Mouse (Mus musculus) intestine, embryonic 16.5 days (tissue): ENCODE measurements at regions not wholly inside any gene's neighbourhood (a gene's known extent, or its start where the extent isn't known, plus 50 kb on each side); places are given as distances from the start of the nearest gene placed in this dataset.

Experiments used
- ATAC-seq: fragments of 200-750 bp; cut with Nextera tagmentation; 2 replicates; pipeline ENCODE4 v1.8.0; 2017; ENCODE audit warnings: moderate TSS enrichment, moderate library complexity
- H3K27ac ChIP-seq: fragments of 300-500 bp; sonication (generic); 2 replicates; pipeline ENCODE4 v1.5.1; 2014; ENCODE audit warnings: mild to moderate bottlenecking, low read length
- H3K27me3 ChIP-seq: fragments of 300-500 bp; sonication (generic); replicated peaks from 2 replicates; pipeline ENCODE4 v1.6.1; 2014; ENCODE audit warnings: low read length, control low read depth, mixed read lengths; ENCODE audit not compliant: control insufficient read depth, insufficient read depth
- H3K36me3 ChIP-seq: fragments of 300-500 bp; sonication (generic); 2 replicates; pipeline ENCODE4 v1.6.1; 2014; ENCODE audit warnings: low read length, control low read depth; ENCODE audit not compliant: control insufficient read depth, insufficient read depth
- H3K4me1 ChIP-seq: fragments of 300-500 bp; sonication (generic); 2 replicates; pipeline ENCODE4 v1.6.1; 2014; ENCODE audit warnings: low read length, control low read depth, mixed read lengths; ENCODE audit not compliant: control insufficient read depth, insufficient read depth
- H3K4me2 ChIP-seq: fragments of 300-500 bp; sonication (generic); 2 replicates; pipeline ENCODE4 v1.6.1; 2014; ENCODE audit warnings: low read depth, low read length, control low read depth
- H3K4me3 ChIP-seq: fragments of 300-500 bp; sonication (generic); 2 replicates; pipeline ENCODE4 v1.5.1; 2014; ENCODE audit warnings: mild to moderate bottlenecking, low read length
- H3K9ac ChIP-seq: fragments of 300-500 bp; sonication (generic); 2 replicates; pipeline ENCODE4 v1.6.1; 2014; ENCODE audit warnings: low read depth, low read length
- H3K9me3 ChIP-seq: fragments of 300-500 bp; sonication (generic); 2 replicates; pipeline ENCODE4 v1.6.1; 2016; ENCODE audit warnings: low read length, control low read depth; ENCODE audit not compliant: control insufficient read depth
- WGBS: fragments of 180-500 bp; shearing (Covaris S2); extraction: QIAGEN DNeasy Blood & Tissue Kit; methylation state at CpG from one replicate; pipeline ENCODE4 v1.1.7; 2014; 5-methylcytosine and 5-hydroxymethylcytosine counted together

DNA sequence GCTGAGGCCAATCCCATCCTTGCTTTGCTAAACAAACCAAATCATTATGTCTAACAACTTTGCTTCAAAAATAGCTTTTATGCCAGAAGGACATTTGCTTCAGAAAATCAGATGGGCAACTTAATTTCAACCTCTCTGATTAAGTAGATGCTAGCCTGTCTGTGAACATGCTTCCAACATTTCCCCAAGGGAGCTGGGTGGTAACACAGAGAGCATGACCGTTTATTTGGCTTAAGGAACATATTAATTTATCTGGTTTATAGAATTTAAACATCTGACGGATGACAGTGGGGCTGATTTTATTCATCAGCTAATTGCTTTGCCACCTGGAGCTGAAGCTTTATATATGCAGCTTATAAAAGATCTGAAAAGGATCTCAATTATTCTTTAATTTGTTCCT lies 245.1 kb upstream of the Spred2 start:
- no peak overlapping the region for H3K4me3 ChIP-seq
- no peaks in the 10 kb centered on the region for H3K4me1 ChIP-seq
- no peak overlapping the region for H3K4me2 ChIP-seq
- ATAC-seq = no peak
- 41% methylated on average over 2 of the region's 2 CpGs for WGBS
- H3K36me3 ChIP-seq = no peaks in the 10 kb centered on the region
- no peak overlapping the region for H3K9ac ChIP-seq
- no peak overlapping the region for H3K27ac ChIP-seq
- no peaks in the 10 kb centered on the region for H3K9me3 ChIP-seq
- H3K27me3 ChIP-seq = no peaks in the 10 kb centered on the region

DNA sequence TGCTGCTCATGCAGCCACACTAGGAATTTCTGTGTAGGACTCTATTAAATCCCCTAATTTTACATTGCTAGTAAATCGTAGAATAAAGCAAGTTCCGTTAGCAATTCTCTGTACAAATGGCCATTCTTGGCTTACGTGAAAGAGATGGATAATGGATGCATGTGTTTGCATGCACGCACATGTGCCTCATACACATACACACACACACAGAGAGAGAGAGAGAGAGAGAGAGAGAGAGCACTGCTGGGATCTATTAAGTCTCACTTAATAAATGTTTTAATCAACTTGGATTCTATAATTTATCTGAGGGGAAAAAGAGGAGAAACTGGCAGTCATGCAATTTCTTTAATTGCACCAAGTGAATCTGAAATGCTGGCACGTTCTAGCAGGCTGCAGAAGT lies 244.5 kb upstream of the Spred2 start:
- 71% methylated on average over 5 of the region's 5 CpGs for WGBS
- no peak for ATAC-seq
- Histone ChIP-seq H3K4me3 (no peak overlapping the region), H3K9ac (no peak overlapping the region), H3K4me2 (no peak overlapping the region), H3K27ac (no peak overlapping the region), H3K9me3 (no peaks in the 10 kb centered on the region), H3K36me3 (no peaks in the 10 kb centered on the region), H3K4me1 (no peaks in the 10 kb centered on the region), H3K27me3 (no peaks in the 10 kb centered on the region)

DNA sequence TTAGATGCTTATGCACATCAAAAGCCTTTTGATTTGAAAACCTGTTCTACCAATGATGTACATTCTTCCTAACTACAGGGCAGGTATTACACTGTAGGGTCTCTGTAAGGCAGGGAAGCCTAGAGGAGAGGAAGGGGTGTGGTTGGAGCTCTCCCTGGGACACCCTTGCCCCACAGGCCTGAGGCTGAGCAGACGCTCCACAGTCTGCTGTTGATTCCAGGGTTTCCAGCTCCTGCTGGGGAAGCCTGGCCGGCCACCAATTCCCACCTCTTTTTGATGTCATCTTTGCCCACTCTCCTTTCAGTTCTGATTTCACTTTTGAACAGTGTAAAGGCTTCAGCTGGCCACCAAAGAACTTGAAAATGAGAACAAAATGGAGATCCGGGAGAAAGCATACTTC lies 223.0 kb upstream of the Spred2 start:
- H3K36me3 ChIP-seq = no peaks in the 10 kb centered on the region
- no peaks in the 10 kb centered on the region for H3K4me1 ChIP-seq
- no peaks in the 10 kb centered on the region for H3K27me3 ChIP-seq
- H3K4me2 ChIP-seq = no peak overlapping the region
- WGBS = 60% methylated on average over 3 of the region's 3 CpGs
- H3K9me3 ChIP-seq = no peaks in the 10 kb centered on the region
- no peak for ATAC-seq
- no peak overlapping the region for H3K27ac ChIP-seq
- no peak overlapping the region for H3K9ac ChIP-seq
- no peak overlapping the region for H3K4me3 ChIP-seq

DNA sequence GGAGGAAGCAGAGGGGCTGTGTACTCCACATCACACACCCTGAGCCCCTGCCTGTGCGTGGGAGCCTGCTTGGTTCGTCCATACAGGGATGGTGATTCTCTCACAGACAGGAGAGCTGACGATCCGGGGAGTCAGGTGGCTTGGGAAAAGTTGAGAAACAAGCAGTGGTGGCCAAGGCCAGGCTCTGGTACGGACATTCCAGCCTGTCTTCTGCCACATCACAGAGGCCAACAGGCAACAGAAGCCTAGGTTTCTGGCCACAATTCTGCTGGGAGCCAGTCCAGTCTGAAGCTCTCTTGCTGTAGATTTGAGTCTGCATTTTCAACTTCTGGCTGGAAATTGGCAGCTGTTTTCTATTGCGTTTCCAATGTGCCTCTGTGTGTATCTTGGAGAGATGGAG lies 215.4 kb upstream of the Spred2 start:
- WGBS = 74% methylated on average over 6 of the region's 6 CpGs
- Histone ChIP-seq H3K36me3 (no peaks in the 10 kb centered on the region), H3K9ac (no peak overlapping the region), H3K4me1 (no peaks in the 10 kb centered on the region), H3K4me2 (no peak overlapping the region), H3K4me3 (no peak overlapping the region), H3K27me3 (no peaks in the 10 kb centered on the region), H3K27ac (no peak overlapping the region), H3K9me3 (no peaks in the 10 kb centered on the region)
- no peak for ATAC-seq

DNA sequence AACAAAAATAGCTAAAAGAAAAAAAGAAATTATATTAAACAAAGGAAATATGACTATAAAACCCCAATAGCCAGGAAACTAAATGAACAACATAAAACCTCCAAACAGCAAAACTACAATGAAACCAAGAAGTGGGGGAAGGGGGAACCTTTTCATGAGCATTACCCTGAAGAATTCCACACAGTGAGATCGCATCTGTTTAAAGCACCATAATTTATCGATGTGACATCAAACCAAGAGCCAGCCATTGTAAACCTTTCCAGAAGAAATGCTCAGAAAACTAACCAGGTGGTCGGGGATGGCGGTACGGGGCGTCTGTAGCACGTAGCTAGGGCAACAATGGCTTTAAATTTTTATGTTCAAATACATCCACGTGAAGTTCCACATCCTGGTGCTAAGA lies 214.8 kb upstream of the Spred2 start:
- H3K4me2 ChIP-seq = no peak overlapping the region
- H3K9ac ChIP-seq = no peak overlapping the region
- no peaks in the 10 kb centered on the region for H3K4me1 ChIP-seq
- H3K9me3 ChIP-seq = no peaks in the 10 kb centered on the region
- no peak overlapping the region for H3K27ac ChIP-seq
- no peaks in the 10 kb centered on the region for H3K27me3 ChIP-seq
- 74% methylated on average over 8 of the region's 8 CpGs for WGBS
- no peak for ATAC-seq
- H3K36me3 ChIP-seq = no peaks in the 10 kb centered on the region
- no peak overlapping the region for H3K4me3 ChIP-seq

DNA sequence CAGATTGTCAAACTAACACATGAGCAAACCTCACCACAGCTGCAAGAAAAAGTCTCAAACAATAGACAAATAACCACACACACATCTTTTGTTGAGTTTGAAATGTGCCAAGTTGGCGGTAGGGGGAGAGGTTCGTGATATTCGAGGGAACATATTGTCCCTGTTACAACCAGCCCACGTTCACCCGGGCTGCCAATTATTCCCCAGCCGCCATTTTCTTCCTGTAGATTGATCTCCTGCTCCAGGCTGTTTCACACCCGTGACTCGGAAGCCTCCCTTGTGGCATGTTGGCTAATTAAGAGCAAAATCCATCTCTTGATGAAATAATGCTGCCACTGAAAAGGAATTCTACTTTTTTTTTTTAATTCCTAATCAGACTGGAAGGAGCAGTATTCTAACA lies 211.1 kb upstream of the Spred2 start:
- Histone ChIP-seq H3K9ac (no peak overlapping the region), H3K4me2 (no peak overlapping the region), H3K9me3 (no peaks in the 10 kb centered on the region), H3K4me3 (no peak overlapping the region), H3K27me3 (no peaks in the 10 kb centered on the region), H3K36me3 (no peaks in the 10 kb centered on the region), H3K27ac (no peak overlapping the region), H3K4me1 (no peaks in the 10 kb centered on the region)
- 84% methylated on average over 8 of the region's 8 CpGs for WGBS
- no peak for ATAC-seq

- Histone ChIP-seq H3K9ac (no peak overlapping the region), H3K27ac (no peak overlapping the region), H3K4me1 (no peaks in the 10 kb centered on the region), H3K4me3 (no peak overlapping the region), H3K4me2 (no peak overlapping the region), H3K9me3 (no peaks in the 10 kb centered on the region), H3K27me3 (no peaks in the 10 kb centered on the region), H3K36me3 (no peaks in the 10 kb centered on the region)
- ATAC-seq = no peak
- 79% methylated on average over 20 of the region's 20 CpGs for WGBS
Observed at GRCm38 (mm10) chr11:19713597-19713996, 210.6 kb upstream of the Spred2 start.

DNA sequence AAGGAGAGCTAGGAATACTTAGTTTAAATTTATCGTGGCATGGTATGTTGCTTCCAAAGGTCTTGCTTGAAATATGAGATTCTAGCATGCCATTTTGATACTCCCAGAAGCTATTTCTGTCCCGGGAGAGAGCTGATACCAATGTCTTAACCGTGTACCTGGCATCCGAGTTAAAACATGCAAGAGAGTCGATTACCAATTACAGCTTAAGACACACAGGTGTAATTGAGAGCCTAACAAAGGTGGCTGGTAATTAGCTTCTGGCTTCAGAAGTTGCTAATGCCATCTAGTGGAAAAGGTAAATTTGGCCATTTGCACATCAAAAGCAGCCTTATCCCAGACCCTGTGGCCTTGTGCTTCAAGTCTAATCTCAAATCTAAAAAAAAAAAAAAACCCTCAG lies 210.0 kb upstream of the Spred2 start:
- no peak overlapping the region for H3K4me2 ChIP-seq

GRCm38 (mm10) chr11:19714888-19715595 lies 209.1 kb upstream of the Spred2 start:
- Histone ChIP-seq H3K4me3 (no peak overlapping the region), H3K9me3 (no peaks in the 10 kb centered on the region), H3K27me3 (no peaks in the 10 kb centered on the region), H3K36me3 (no peaks in the 10 kb centered on the region), H3K9ac (no peak overlapping the region), H3K27ac (no peak overlapping the region), H3K4me1 (no peaks in the 10 kb centered on the region), H3K4me2 (no peak overlapping the region)
- 33% methylated on average over 8 of the region's 8 CpGs for WGBS
- ATAC-seq = no peak

More for the DNA sequence above, 210.0 kb upstream of the Spred2 start:
- Histone ChIP-seq H3K27me3 (no peaks in the 10 kb centered on the region), H3K9ac (no peak overlapping the region), H3K9me3 (no peaks in the 10 kb centered on the region), H3K27ac (no peak overlapping the region), H3K4me3 (no peak overlapping the region), H3K4me1 (no peaks in the 10 kb centered on the region), H3K36me3 (no peaks in the 10 kb centered on the region)
- 44% methylated on average over 5 of the region's 5 CpGs for WGBS
- ATAC-seq = no peak

GRCm38 (mm10) chr11:19718165-19718564 lies 206.0 kb upstream of the Spred2 start:
- no peak overlapping the region for H3K27ac ChIP-seq
- no peaks in the 10 kb centered on the region for H3K36me3 ChIP-seq
- 93% methylated on average over 9 of the region's 9 CpGs for WGBS

More at GRCm38 (mm10) chr11:19718165-19718564, 206.0 kb upstream of the Spred2 start:
- no peaks in the 10 kb centered on the region for H3K27me3 ChIP-seq
- no peak overlapping the region for H3K4me2 ChIP-seq
- no peak overlapping the region for H3K9ac ChIP-seq
- H3K4me1 ChIP-seq = no peaks in the 10 kb centered on the region
- no peak for ATAC-seq
- H3K4me3 ChIP-seq = no peak overlapping the region
- H3K9me3 ChIP-seq = no peaks in the 10 kb centered on the region
